Mouse (Mus musculus): ENCODE measurements around the gene Synj2. TPM values are rescaled to one million over a fixed set of nuclear protein-coding genes. Genes with fewer than 3 reads are reported as not detected.

Gene Synj2
- total RNA-seq (2021): 10 to 100 TPM; 27.2 to 47.5 TPM
- long read RNA-seq, experiment 1, partial matches to known transcripts: 3 of 12 reads
- long read RNA-seq, experiment 1, other reads (novel, unspliced or antisense): 9 of 12 reads
- long read RNA-seq, experiment 2, partial matches to known transcripts: 7 of 29 reads
- long read RNA-seq, experiment 2, other reads (novel, unspliced or antisense): 21 of 29 reads

GRCm38 (mm10) chr17:5941230-5942043 is at the start of gene Synj2:
Gene Synj2 (plus strand): TSS chr17:5941280.
- intact Hi-C loops (cut with DNase I): loop anchor here (1.0 to 5.0 kb wide), 2 partner anchors 41 to 76 kb away; no protein-coding TSS in a partner anchor
- peak; percentile 40 to 62 for DNase-seq

GRCm38 (mm10) chr17:5891933-5892683 is 49.0 kb upstream of the Synj2 start:
- DNase-seq: no peak
- intact Hi-C loops (cut with DNase I): loop anchor here (2.0 to 10.0 kb wide), 2 partner anchors 95 to 447 kb away; partner anchors contain the start of gene Tmem242

GRCm38 (mm10) chr17:5893092-5893491 is 48.0 kb upstream of the Synj2 start:
- intact Hi-C loops (cut with DNase I): loop anchor here (10.0 kb wide), 1 partner anchor 448 kb away; the partner anchor contains the start of gene Tmem242
- no peak for DNase-seq

GRCm38 (mm10) chr17:5893574-5894148 is 47.4 kb upstream of the Synj2 start:
- intact Hi-C loops (cut with DNase I): loop anchor here (10.0 kb wide), 1 partner anchor 449 kb away; the partner anchor contains the start of gene Tmem242
- DNase-seq: no peak

- intact Hi-C loops (cut with DNase I): loop anchor here (10.0 kb wide), 1 partner anchor 451 kb away; the partner anchor contains the start of gene Tmem242
- DNase-seq: no peak
Measured at GRCm38 (mm10) chr17:5896066-5896465, 45.0 kb upstream of the Synj2 start.

- no peak for DNase-seq
- intact Hi-C loops (cut with DNase I): loop anchor here (10.0 kb wide), 1 partner anchor 452 kb away; the partner anchor contains the start of gene Tmem242
Measured at GRCm38 (mm10) chr17:5896607-5897006, 44.5 kb upstream of the Synj2 start.

GRCm38 (mm10) chr17:5897326-5898200 is 43.5 kb upstream of the Synj2 start:
- intact Hi-C loops (cut with DNase I): loop anchor here (10.0 kb wide), 1 partner anchor 453 kb away; the partner anchor contains the start of gene Tmem242

GRCm38 (mm10) chr17:5899251-5899650 is 41.8 kb upstream of the Synj2 start:
- DNase-seq: no peak
- intact Hi-C loops (cut with DNase I): loop anchor here (10.0 kb wide), 1 partner anchor 454 kb away; the partner anchor contains the start of gene Tmem242

More at GRCm38 (mm10) chr17:5897326-5898200, 43.5 kb upstream of the Synj2 start:
- no peak for DNase-seq

GRCm38 (mm10) chr17:5901381-5901780 is 39.7 kb upstream of the Synj2 start:
- no peak for DNase-seq
- intact Hi-C loops (cut with DNase I): no loop called here

GRCm38 (mm10) chr17:5903630-5904301 is 37.3 kb upstream of the Synj2 start:
- intact Hi-C loops (cut with DNase I): no loop called here

GRCm38 (mm10) chr17:5909681-5910080 is 31.4 kb upstream of the Synj2 start:
- intact Hi-C loops (cut with DNase I): no loop called here
- DNase-seq: no peak

More at GRCm38 (mm10) chr17:5903630-5904301, 37.3 kb upstream of the Synj2 start:
- DNase-seq: no peak

- no peak for DNase-seq
- intact Hi-C loops (cut with DNase I): no loop called here
Measured at GRCm38 (mm10) chr17:5911591-5911990, 29.5 kb upstream of the Synj2 start.

GRCm38 (mm10) chr17:5912797-5913196 is 28.3 kb upstream of the Synj2 start:
- intact Hi-C loops (cut with DNase I): no loop called here

GRCm38 (mm10) chr17:5914217-5914616 is 26.9 kb upstream of the Synj2 start:
- DNase-seq: peak; percentile 43 to 50

More at GRCm38 (mm10) chr17:5912797-5913196, 28.3 kb upstream of the Synj2 start:
- DNase-seq: no peak

GRCm38 (mm10) chr17:5921954-5922353 is 19.1 kb upstream of the Synj2 start:
- no peak for DNase-seq
- intact Hi-C loops (cut with DNase I): no loop called here

More at GRCm38 (mm10) chr17:5914217-5914616, 26.9 kb upstream of the Synj2 start:
- intact Hi-C loops (cut with DNase I): no loop called here

- intact Hi-C loops (cut with DNase I): no loop called here
- no peak for DNase-seq
Measured at GRCm38 (mm10) chr17:5923281-5923680, 17.8 kb upstream of the Synj2 start.

- intact Hi-C loops (cut with DNase I): no loop called here
- DNase-seq: no peak
Measured at GRCm38 (mm10) chr17:5924238-5924637, 16.8 kb upstream of the Synj2 start.

- no peak for DNase-seq
- intact Hi-C loops (cut with DNase I): no loop called here
Measured at GRCm38 (mm10) chr17:5926710-5927109, 14.4 kb upstream of the Synj2 start.
